Mouse (Mus musculus): Measurements from ENCODE around the gene Akr1b7. TPM values are rescaled to one million over a fixed set of nuclear protein-coding genes. Genes with fewer than 3 reads are reported as not detected.

Akr1b7 gene
- 14.0 and 37.1 TPM in 2 replicates for polyA plus RNA-seq (2012; rRNA removed; ENCODE audit: low replicate concordance)

DNA sequence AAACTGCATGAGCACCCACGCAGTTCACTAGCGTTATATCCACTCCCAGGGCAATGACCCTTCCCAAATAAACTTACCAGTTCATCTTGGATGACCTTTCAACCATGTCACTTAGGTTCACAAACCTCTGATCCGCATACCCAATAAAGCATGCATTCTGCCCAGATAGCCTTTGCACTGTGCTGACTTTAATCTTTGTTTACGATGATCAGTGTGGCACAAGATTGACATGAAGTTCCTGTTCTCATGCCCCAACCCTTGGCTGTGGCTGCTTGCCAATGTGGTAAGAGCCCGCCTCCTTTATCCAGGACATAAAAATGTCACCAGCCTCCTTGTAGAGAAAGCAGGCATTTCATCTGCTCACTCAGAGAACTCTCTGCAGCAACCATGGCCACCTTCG, at the start of gene Akr1b7:
TSS of gene Akr1b7 (plus strand) at position 312 of the 400 bp plus-strand sequence.

DNA sequence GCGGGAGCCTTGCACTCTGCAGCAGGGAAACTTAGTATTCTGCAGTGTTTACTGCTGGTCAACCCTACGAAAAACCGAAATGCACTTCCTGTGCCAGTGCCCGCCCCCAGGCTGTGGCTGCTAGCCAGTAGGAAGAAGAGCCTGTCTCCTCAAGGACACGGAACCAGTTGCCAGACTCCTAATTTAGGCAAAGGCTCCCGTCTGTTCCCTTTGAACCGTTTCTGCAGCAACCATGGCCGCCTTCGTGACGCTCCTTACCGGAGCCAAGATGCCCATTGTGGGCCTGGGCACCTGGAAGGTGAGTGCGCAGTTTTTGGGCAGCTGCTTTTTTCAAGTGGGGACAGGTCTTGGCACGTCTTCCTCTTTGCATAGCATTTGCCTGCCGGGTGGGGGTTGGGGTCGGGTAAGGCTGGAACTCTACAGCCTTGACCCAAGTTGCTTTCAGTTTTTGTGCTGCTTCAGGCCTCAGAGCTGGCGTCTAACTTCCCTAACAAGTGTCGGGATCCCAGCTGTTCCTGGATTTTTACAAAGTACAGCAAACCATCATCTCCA, 27.9 kb upstream of the Akr1b7 start, which contains the start of gene Akr1b10:
TSS of gene Akr1b10 (plus strand) at position 109 of the 552 bp plus-strand sequence.

Other genes with a start within 250 kb of the Akr1b7 start
- gene Slc35b4, start 235.2 kb upstream of the Akr1b7 start, polyA plus RNA-seq (2012; rRNA removed; ENCODE audit: low replicate concordance), result 2.7 and 4.8 TPM in 2 replicates
- gene Akr1b3, start 94.9 kb upstream of the Akr1b7 start, polyA plus RNA-seq (2012; rRNA removed; ENCODE audit: low replicate concordance), result 27.5 and 28.9 TPM in 2 replicates
- 2.2 and 17.3 TPM in 2 replicates for gene Akr1b8, start 58.2 kb upstream of the Akr1b7 start, polyA plus RNA-seq (2012; rRNA removed; ENCODE audit: low replicate concordance)
- 4.8 and 9.3 TPM in 2 replicates for gene Akr1b10, start 28.1 kb upstream of the Akr1b7 start, polyA plus RNA-seq (2012; rRNA removed; ENCODE audit: low replicate concordance)
- 10.4 and 14.7 TPM in 2 replicates for gene Bpgm, start 63.9 kb downstream of the Akr1b7 start, polyA plus RNA-seq (2012; rRNA removed; ENCODE audit: low replicate concordance)
- 2.1 and 6.8 TPM in 2 replicates for gene Cald1, start 186.2 kb downstream of the Akr1b7 start, polyA plus RNA-seq (2012; rRNA removed; ENCODE audit: low replicate concordance)